Mouse (Mus musculus) left cerebral cortex, postnatal 10 days (tissue): ENCODE measurements around the gene Cend1. TPM values are rescaled to one million over a fixed set of nuclear protein-coding genes. Genes with fewer than 3 reads are reported as not detected.

Experiments used
- DNase-seq, 2 experiments: peaks; one replicate each; pipeline ENCODE4 v3.0.0; 2021 to 2022; ENCODE audit warnings: low spot score in 2 of 2, mixed read lengths in 1 of 2; ENCODE audit errors: extremely low spot score in 1 of 2
- intact Hi-C: fragments of 180-260 bp; cut with DNase I; formaldehyde crosslinking; loops from one replicate; pipeline ENCODE4 v1.15.1; 2025
- total RNA-seq, 2 experiments: library from RNA; stranded (reverse); gene quantifications; 2 replicates each; pipeline ENCODE4 v1.2.3; 2021

Cend1 gene
- total RNA-seq, 2 experiments from 2014 or later: 267 to 296 TPM

DNA sequence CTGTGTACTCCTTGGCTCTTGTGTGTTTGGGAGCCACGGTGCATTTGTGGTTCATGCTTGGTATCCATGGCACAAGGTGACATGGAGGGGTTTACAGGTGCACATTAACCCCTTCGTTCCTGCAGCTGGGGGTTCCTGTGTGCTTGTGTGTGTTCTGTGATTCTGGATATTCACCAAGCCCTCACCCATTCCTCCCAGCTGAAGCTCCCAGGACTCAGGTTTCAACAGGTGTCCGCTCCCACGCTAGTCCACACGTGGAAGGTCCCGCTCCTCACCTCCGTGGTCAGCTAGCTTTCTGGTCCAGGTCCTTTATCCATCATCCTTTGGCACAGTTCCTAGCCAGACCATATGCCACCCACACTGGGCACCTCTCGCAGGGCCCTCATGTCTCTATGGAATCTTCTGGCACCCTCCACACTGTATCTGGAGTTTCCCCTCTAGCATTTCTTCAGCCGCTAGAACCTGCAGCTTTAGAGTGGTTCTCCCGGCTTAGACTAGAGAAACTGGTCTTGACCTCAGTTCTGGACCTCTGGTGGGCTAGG lies 37.4 kb upstream of the Cend1 start:
- DNase-seq: no peak
- intact Hi-C loops: no loop called here

- peak in 1 of 2 experiments; percentile 48 for DNase-seq
Measured at GRCm38 (mm10) chr7:141466045-141466394, 36.7 kb upstream of the Cend1 start.

GRCm38 (mm10) chr7:141465388-141466044 lies 36.2 kb upstream of the Cend1 start:
- intact Hi-C loops: no loop called here
- peak in 1 of 2 experiments; percentile 58 for DNase-seq

More at GRCm38 (mm10) chr7:141466045-141466394, 36.7 kb upstream of the Cend1 start:
- intact Hi-C loops: no loop called here

DNA sequence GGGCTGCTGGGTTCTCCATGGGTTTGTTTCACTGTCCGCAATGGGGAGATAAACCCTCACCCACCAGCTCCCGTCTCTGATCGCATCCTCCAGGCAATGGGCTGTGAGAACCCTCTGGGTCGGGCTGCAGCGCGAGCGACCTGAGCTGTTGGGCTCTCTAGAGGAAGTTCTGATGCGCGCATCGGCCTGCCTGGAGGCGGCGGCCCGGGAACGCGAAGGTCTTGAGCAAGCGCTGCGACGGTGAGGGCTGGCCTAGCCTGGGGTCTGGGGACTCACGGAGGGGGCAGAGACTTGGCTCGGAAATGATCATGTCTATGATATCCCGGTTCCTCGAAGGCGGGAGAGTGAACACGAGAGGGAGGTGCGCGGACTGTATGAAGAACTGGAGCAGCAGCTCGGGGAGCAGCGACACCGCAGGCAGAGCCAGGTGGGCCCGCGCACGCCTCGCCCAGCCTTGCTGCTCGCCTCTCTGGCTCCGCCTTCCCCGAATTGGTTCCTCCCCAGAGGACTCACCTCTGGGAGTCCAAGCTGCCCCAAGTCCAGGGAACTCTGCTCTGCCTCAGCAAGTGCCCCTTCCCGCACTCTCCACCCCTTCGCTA lies 35.4 kb upstream of the Cend1 start:
- peak in 1 of 2 experiments; percentile 62 for DNase-seq
- intact Hi-C loops: no loop called here

DNA sequence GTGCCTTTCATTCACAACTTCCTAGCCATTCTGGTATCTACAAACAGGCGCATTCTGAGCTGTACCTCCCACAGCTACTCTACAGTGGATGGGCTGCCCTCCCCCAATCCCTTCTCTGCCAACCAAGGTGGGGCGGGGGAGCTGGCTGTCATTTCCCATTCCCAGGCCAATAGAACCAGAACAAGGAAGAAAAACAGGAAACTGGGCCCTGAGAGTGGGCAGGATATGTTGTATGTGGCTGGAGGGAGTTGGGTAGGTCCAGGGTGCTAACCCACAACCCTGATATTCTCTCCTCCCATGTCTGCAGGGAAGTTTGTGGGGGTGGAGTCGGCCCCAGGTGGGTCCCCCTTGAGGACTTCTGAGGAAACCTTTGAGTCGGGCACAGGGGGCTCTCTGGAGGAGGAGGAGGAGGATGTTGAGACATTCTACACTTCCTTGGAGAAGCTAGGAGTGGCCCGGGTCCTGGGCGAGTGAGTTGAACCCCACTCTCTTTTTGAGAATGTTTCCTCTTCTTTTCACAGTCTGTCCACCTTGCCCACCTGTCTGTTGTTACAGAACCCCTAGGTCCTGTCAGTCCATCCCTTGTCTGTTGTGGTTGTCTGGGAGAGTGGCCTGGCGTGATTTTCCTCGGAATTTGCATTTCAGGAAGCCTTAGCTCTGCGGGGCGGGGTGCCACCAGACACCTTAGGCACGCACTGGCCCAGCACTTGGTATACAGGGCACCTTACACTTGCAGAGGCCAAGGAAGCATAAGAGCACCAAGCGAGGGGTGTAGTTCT lies 34.7 kb upstream of the Cend1 start:
- peak in 1 of 2 experiments; percentile 83 for DNase-seq
- intact Hi-C loops: no loop called here

- intact Hi-C loops: no loop called here
- peak in 1 of 2 experiments; percentile 42 for DNase-seq
Measured at GRCm38 (mm10) chr7:141462333-141462821, 33.1 kb upstream of the Cend1 start.

DNA sequence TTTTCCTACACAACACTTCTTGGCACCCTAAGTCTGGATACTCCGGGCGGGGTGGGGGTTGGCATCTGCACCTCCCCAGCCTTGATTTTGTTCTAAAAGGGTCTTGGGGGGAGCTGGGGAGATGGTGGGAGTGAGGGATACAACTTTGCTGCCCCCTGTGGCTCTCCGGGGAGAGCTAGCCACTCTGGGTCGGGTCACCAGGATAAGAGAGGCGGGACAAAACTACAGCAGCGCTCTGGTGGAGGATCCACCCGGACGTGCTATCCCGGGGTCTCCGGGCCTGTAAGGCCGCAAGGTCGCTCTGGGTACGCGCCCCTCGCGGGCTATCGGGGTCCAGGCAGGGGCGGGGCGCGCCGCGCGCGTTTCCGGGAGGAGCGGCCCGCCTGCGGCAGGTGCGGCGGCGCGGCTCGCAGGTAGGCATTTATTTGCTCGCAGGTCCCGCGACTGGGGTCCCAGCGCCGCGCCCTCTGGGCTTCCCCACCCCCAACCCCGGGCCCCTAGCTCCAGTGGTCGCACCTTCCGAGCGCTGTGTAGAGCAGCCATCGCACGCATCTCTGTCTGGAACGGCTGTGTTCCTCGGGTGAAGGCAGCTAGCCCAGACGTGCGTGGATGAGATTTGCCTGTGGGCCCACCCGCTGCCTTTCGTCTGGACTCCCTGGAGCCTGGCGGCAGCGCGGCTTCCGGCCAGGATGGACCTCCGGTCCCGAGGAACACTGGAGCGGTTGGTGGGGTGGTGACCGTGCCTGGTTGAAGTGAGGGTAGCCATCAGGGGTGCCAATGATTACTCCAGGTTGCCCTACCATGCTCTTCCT lies 32.4 kb upstream of the Cend1 start:
- intact Hi-C loops: no loop called here
- peak in 1 of 2 experiments; percentile 68 for DNase-seq

GRCm38 (mm10) chr7:141460391-141461113 lies 31.3 kb upstream of the Cend1 start, which contains the start of gene Cracr2b:
Gene Cracr2b, plus strand, starts transcription at chr7:141461094.
- peak in 1 of 2 experiments; percentile 56 for DNase-seq

GRCm38 (mm10) chr7:141460001-141460390 lies 30.7 kb upstream of the Cend1 start:
- intact Hi-C loops: no loop called here
- DNase-seq: no peak

More at GRCm38 (mm10) chr7:141460391-141461113, 31.3 kb upstream of the Cend1 start, which contains the start of gene Cracr2b:
- intact Hi-C loops: no loop called here

DNA sequence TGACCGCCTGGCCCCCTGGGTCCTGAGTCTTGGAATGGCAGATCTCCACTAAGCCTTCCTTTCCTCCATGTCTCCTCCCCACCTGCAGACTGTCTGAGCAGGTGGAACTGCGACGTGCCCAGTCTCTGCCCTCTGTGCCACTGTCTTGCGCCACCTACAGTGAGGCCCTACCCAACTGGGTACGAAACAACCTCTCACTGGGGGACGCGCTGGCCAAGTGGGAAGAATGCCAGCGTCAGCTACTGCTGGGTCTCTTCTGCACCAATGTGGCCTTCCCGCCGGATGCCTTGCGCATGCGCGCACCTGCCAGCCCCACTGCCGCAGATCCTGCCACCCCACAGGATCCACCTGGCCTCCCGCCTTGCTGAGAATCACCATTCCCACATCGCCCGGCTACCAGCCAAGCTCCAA lies 30.0 kb upstream of the Cend1 start:
- intact Hi-C loops: no loop called here
- no peak for DNase-seq

DNA sequence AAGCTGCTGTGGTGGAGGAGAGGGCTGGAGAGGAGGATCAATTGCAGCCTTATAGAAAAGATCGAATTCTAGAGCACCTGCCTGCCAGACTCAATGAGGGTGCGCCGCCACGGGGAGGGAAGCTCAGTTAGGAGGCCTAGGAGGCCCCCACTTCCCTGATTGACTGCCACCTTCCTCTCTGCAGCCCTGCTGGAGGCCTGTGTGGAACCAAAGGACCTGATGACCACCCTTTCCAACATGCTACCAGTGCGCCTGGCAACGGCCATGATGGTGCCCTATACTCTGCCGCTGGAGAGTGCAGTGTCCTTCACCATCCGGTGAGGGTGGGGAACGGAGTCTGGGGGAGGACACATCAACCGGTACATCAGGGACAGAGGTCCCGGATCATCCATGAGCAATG lies 29.4 kb upstream of the Cend1 start:
- no peak for DNase-seq
- intact Hi-C loops: no loop called here

DNA sequence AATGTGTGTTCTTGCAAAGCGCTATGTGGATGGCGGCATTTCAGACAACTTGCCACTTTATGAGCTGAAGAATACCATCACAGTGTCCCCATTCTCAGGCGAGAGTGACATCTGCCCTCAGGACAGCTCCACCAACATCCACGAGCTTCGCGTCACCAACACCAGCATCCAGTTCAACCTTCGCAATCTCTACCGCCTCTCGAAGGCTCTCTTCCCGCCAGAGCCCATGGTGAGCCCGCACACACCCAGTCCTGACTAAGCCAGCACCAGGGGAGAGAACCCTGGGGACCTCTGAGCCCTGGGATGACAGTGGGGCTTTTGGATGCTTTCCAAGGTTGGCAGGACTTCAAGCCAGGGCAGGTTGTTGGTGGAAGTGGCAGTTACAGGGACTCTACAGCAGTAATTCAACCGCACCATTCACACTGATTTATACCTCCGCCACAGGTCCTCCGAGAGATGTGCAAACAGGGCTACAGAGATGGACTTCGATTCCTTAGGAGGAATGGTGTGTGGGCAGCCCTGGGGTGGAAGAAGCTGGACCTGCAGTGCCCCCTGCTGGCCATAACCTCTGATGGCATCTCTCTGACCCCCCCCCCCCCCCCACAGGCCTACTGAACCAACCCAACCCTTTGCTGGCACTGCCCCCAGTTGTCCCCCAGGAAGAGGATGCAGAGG lies 28.8 kb upstream of the Cend1 start:
- peak in 1 of 2 experiments; percentile 57 for DNase-seq

GRCm38 (mm10) chr7:141457236-141457635 lies 27.9 kb upstream of the Cend1 start:
- DNase-seq: no peak

More for the DNA sequence above, 28.8 kb upstream of the Cend1 start:
- intact Hi-C loops: no loop called here

DNA sequence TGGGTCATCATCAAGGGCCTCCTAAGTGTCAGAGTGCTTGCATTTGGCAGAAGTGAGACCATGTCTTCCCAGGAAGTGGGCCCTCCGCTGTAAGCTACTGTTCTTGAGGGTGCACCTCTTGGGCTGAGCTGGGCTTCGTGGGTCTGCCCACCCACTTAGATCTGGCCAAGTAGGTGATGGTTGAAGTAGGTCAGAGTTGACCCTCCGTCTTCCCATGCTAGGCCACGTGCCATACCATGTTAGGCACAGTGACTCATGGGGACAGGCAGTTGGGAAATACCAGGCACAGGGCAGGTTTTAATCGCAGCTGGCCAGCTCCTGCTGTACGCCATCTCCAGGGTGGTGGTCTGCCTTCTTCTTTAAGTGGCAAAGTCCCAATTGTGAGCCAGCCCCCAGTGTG lies 27.4 kb upstream of the Cend1 start:
- intact Hi-C loops: no loop called here
- no peak for DNase-seq

More at GRCm38 (mm10) chr7:141457236-141457635, 27.9 kb upstream of the Cend1 start:
- intact Hi-C loops: no loop called here

GRCm38 (mm10) chr7:141455610-141456314 lies 26.5 kb upstream of the Cend1 start:
- intact Hi-C loops: no loop called here
- peak in 1 of 2 experiments; percentile 85 for DNase-seq

DNA sequence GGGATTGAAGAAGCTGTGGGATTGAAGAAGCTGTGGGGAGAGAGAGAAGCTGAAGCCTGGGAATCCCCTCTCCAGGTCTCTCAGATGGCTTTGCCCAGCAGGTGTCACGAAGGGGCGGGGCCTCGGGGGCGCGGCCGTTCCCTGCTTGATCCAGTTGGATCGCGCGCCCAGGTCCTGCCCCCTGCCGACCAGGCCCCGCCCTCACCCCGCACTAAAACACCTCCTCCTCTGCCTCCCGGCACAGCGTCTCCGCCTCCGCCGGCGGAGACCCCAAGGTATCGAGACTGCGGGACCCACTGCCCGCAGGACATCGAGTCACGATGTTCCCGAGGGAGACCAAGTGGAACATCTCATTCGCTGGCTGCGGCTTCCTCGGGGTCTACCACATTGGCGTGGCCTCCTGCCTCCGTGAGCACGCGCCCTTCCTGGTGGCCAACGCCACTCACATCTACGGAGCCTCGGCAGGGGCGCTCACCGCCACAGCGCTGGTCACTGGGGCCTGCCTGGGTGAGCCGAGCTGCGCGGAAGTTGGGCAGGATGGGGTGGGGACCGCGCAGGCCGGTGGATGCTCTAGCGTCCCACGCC lies 25.8 kb upstream of the Cend1 start, which contains the start of gene Pnpla2:
Gene Pnpla2, plus strand, starts transcription at position 232 of the 585 bp plus-strand sequence.
- intact Hi-C loops: no loop called here

More for the DNA sequence above, 25.8 kb upstream of the Cend1 start, which contains the start of gene Pnpla2:
- DNase-seq: peak; percentile 86 to 98
